Mouse (Mus musculus): ENCODE results near the gene Lgsn. TPM values are rescaled to one million over a fixed set of nuclear protein-coding genes. Genes with fewer than 3 reads are reported as not detected.
A peak's percentile ranks its signal among the peaks of the same experiment; 100 is the strongest.

The Lgsn gene
- total and polyA plus RNA-seq, 3 experiments, result not detected

DNA sequence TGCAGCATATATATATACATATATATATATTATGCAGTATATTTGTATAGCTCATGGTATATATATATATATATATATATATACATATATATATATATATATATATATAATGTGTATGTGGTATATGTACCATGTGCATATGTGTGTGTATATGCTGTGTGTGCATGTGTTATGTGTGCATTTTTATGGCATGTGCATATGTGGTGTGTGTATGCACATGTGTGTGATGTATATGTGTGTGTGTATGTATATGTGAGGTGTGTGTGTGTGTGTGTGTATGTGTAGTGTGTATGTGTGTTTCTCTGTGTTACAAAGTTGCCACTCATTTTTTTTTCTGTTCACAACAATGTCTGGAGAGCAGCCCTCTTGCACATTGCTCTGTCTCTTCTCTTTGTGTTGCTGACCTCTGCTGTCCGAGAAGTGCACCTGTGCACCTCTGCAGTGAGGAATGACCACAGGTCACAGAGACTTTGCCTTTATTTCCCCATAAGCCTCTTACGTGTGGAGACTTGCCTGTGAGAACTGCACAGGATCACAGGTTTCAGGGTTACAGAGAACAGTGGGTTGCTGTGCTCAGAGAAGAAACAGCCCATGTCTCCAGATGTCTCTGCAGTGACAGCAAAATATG is 23.3 kb upstream of the Lgsn start:
- TF ChIP-seq GATA2 (IDR thresholded peaks at IDR 0.05; ENCODE audit: borderline replicate concordance, low read depth, low read length) (no peak), GATA1 (IDR thresholded peaks at IDR 0.05; ENCODE audit: borderline replicate concordance, low read length) (no peak), TAL1 (conservative IDR thresholded peaks at IDR 0.05; ENCODE audit: low read depth, low read length) (no peak), POLR2AphosphoS5 (IDR thresholded peaks at IDR 0.05; ENCODE audit: insufficient replicate concordance, low read depth, low read length) (no peak), CTCF (IDR thresholded peaks at IDR 0.05; ENCODE audit: low read depth, low read length) (no peak)
- Histone ChIP-seq H3K27me3 (ENCODE audit: insufficient read depth, low read length) (no peaks in the 10 kb centered on the region), H3K9me3 (replicated peaks) (no peaks in the 10 kb centered on the region), H3K4me1 (ENCODE audit: insufficient read depth, low read depth, low read length) (no peaks in the 10 kb centered on the region), H3K4me3 (ENCODE audit: low read depth, low read length) (no peak overlapping the region), H3K36me3 (replicated peaks) (no peaks in the 10 kb centered on the region)
- DNase-seq (ENCODE audit: low spot score), result no peak
- no peak for ATAC-seq (ENCODE audit: extremely low read depth, insufficient number of reproducible peaks, low FRiP score, poor library complexity, severe bottlenecking)

DNA sequence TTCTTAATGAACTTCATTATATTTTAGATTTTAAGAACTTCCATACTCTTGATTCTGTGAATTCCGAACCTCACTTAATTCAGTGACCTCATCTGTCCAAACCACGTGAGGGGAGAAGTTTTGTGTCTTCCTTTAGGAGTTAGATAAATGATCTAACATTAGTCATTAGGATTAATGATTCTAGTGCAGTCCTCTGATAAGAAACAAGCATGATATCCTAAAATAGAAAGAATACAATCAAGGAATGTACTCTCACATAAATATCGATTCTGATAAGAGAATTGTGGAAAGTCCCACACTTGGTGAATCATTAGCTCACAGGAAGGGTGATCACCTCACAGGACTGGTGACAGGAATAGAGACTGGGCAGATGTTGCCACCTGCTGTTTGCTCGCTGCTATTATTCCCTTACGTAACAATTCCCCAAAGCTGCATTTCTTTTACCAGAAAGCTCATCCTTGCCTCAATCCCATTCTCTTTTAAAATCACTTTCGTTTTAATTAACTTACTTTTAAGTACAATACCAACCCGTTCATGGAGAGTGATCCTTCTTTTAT is 22.3 kb upstream of the Lgsn start:
- DNase-seq (ENCODE audit: low spot score) (no peak), ATAC-seq (ENCODE audit: extremely low read depth, insufficient number of reproducible peaks, low FRiP score, poor library complexity, severe bottlenecking) (peak; percentile 57; the same call in 1 of the 2 replicates)
- no peak for TF ChIP-seq GATA2 (IDR thresholded peaks at IDR 0.05; ENCODE audit: borderline replicate concordance, low read depth, low read length)
- peak; percentile 13; the same call in 1 of the 2 replicates for TF ChIP-seq CTCF (IDR thresholded peaks at IDR 0.05; ENCODE audit: low read depth, low read length)
- H3K27me3 ChIP-seq (ENCODE audit: insufficient read depth, low read length), result no peaks in the 10 kb centered on the region
- no peaks in the 10 kb centered on the region for H3K4me1 ChIP-seq (ENCODE audit: insufficient read depth, low read depth, low read length)
- H3K36me3 ChIP-seq (replicated peaks), result no peaks in the 10 kb centered on the region
- no peak overlapping the region for H3K4me3 ChIP-seq (ENCODE audit: low read depth, low read length)
- H3K9me3 ChIP-seq (replicated peaks), result no peaks in the 10 kb centered on the region

DNA sequence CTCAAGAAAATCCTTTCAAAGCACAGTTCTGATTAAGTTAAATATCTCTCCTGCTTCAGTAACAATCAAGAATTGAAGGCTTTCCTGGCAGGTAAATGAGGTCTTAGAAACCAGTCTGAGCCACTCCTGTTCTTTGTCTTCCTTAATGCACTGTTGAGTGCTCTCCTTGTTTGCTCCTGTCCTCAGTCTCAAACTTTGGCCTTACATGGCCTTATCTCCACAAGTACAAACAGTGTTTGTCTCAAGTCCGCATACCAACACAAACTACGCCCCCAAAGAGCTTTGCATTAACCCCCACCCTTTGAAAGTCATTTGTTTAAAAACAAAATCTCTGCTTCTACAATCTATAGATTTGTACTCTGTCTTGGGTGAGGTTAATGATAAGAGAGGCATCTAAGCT is 20.0 kb upstream of the Lgsn start:
- no peak for ATAC-seq (ENCODE audit: extremely low read depth, insufficient number of reproducible peaks, low FRiP score, poor library complexity, severe bottlenecking)

DNA sequence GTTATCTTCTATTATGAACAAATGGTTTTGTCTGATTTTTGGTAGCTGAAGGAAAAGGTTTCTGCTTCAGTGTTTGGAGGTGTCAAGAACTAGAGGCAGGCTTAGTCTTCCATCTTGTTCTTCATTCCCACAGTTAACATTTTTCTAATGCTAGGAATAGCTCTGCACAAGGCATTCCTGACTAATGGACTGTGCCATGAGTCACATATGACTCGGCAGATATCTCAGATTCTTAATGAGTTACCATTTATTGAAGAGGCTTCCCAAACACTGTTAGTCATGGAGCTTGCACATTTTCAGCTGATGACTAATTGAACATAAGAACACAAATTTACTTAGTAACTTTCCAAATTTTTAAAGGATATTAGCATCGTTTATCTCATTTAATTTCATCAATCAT is 19.3 kb upstream of the Lgsn start:
- Histone ChIP-seq H3K36me3 (replicated peaks) (no peaks in the 10 kb centered on the region), H3K4me3 (ENCODE audit: low read depth, low read length) (no peak overlapping the region), H3K27me3 (ENCODE audit: insufficient read depth, low read length) (no peaks in the 10 kb centered on the region), H3K4me1 (ENCODE audit: insufficient read depth, low read depth, low read length) (no peaks in the 10 kb centered on the region), H3K9me3 (replicated peaks) (no peaks in the 10 kb centered on the region)
- no peak for ATAC-seq (ENCODE audit: extremely low read depth, insufficient number of reproducible peaks, low FRiP score, poor library complexity, severe bottlenecking)
- no peak for TF ChIP-seq GATA2 (IDR thresholded peaks at IDR 0.05; ENCODE audit: borderline replicate concordance, low read depth, low read length)
- no peak for TF ChIP-seq POLR2AphosphoS5 (IDR thresholded peaks at IDR 0.05; ENCODE audit: insufficient replicate concordance, low read depth, low read length)
- no peak for TF ChIP-seq TAL1 (conservative IDR thresholded peaks at IDR 0.05; ENCODE audit: low read depth, low read length)
- no peak for TF ChIP-seq CTCF (IDR thresholded peaks at IDR 0.05; ENCODE audit: low read depth, low read length)
- TF ChIP-seq GATA1 (IDR thresholded peaks at IDR 0.05; ENCODE audit: borderline replicate concordance, low read length), result no peak
- no peak for DNase-seq (ENCODE audit: low spot score)

More for the DNA sequence above, 20.0 kb upstream of the Lgsn start:
- Histone ChIP-seq H3K4me3 (ENCODE audit: low read depth, low read length) (no peak overlapping the region), H3K36me3 (replicated peaks) (no peaks in the 10 kb centered on the region), H3K9me3 (replicated peaks) (no peaks in the 10 kb centered on the region), H3K4me1 (ENCODE audit: insufficient read depth, low read depth, low read length) (no peaks in the 10 kb centered on the region), H3K27me3 (ENCODE audit: insufficient read depth, low read length) (no peaks in the 10 kb centered on the region)
- TF ChIP-seq TAL1 (conservative IDR thresholded peaks at IDR 0.05; ENCODE audit: low read depth, low read length), result no peak
- TF ChIP-seq POLR2AphosphoS5 (IDR thresholded peaks at IDR 0.05; ENCODE audit: insufficient replicate concordance, low read depth, low read length), result no peak
- no peak for TF ChIP-seq CTCF (IDR thresholded peaks at IDR 0.05; ENCODE audit: low read depth, low read length)
- TF ChIP-seq GATA2 (IDR thresholded peaks at IDR 0.05; ENCODE audit: borderline replicate concordance, low read depth, low read length), result no peak
- no peak for TF ChIP-seq GATA1 (IDR thresholded peaks at IDR 0.05; ENCODE audit: borderline replicate concordance, low read length)
- DNase-seq (ENCODE audit: low spot score), result no peak

DNA sequence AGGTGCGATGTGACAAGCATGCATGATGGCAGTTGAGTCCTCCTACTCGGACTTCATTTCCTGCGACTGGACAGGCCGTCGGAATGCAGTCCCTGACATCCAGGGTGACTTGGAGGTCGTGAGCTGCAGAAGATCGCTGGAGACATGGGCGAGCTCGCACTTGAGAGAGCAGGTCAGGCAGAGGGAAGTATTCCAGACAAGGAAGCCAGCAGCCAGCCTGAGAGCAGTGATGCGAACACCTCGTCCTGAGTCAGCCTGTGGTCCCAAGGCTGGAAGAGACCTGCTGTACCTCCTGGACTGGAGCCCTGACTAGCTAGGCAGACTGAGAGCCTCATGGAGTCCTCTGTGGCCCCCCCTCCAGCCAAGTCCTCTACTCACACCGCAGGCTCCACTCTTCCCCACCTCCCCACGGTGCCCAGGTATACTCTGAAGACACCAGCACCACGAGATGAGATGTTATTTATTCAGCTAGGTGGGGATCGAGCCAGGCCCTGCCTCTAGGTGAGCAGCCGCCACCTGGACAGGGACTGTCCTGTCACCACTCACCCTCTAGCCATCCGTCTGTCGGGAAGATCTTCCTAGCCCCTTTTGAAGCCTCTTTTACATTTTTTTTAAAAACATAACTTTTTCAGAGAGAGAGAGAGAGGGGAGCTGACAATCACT is 11.5 kb upstream of the Lgsn start:
- ATAC-seq (ENCODE audit: extremely low read depth, insufficient number of reproducible peaks, low FRiP score, poor library complexity, severe bottlenecking), result no peak
- H3K4me3 ChIP-seq (ENCODE audit: low read depth, low read length), result no peak overlapping the region
- no peaks in the 10 kb centered on the region for H3K36me3 ChIP-seq (replicated peaks)
- no peaks in the 10 kb centered on the region for H3K4me1 ChIP-seq (ENCODE audit: insufficient read depth, low read depth, low read length)
- H3K9me3 ChIP-seq (replicated peaks), result no peaks in the 10 kb centered on the region
- peaks cover 3% of the 10 kb centered on the region; the same call in 1 of the 2 replicates for H3K27me3 ChIP-seq (ENCODE audit: insufficient read depth, low read length)
- no peak for DNase-seq (ENCODE audit: low spot score)
- TF ChIP-seq POLR2AphosphoS5 (IDR thresholded peaks at IDR 0.05; ENCODE audit: insufficient replicate concordance, low read depth, low read length), result no peak

DNA sequence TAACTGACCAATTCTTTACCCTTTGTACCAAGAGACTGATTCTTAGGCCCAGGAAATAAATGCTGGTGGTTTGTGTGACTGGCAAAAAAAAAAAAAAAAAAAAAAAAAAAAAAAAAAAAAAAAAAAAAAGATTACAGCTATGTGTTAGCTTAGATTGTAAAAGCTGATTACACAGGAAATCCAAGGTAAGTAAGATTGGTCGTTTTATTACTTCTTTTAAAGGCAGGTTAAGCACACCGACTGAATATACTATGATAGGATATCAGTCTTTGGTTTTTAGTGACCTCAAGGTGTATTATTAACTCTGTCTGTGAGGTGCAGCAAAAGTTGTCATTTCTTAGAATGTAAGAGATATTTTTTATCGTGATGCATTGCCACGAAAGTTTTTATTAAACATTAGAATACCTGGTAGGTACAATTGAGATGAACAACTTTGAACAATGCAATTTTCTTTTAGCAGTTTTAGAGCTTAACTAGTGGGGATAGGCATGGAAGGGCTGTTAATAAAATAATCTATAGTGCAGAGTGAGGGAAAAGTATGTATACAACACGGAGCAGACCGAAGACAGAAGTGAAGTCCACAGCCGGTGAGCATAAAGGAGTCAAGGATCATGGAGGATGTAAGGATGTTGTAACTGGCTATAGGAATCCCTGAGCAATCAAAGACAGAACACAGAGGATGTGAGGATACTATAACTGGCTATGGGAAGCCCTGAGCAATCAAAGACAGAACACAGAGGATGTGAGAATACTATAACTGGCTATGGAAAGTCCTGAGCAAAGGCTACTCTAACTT is 10.7 kb upstream of the Lgsn start:
- no peaks in the 10 kb centered on the region for H3K9me3 ChIP-seq (replicated peaks)
- no peaks in the 10 kb centered on the region for H3K36me3 ChIP-seq (replicated peaks)
- no peak overlapping the region for H3K4me3 ChIP-seq (ENCODE audit: low read depth, low read length)
- TF ChIP-seq GATA2 (IDR thresholded peaks at IDR 0.05; ENCODE audit: borderline replicate concordance, low read depth, low read length), result no peak
- no peak for TF ChIP-seq TAL1 (conservative IDR thresholded peaks at IDR 0.05; ENCODE audit: low read depth, low read length)
- no peak for TF ChIP-seq POLR2AphosphoS5 (IDR thresholded peaks at IDR 0.05; ENCODE audit: insufficient replicate concordance, low read depth, low read length)
- no peak for TF ChIP-seq GATA1 (IDR thresholded peaks at IDR 0.05; ENCODE audit: borderline replicate concordance, low read length)
- TF ChIP-seq CTCF (IDR thresholded peaks at IDR 0.05; ENCODE audit: low read depth, low read length), result no peak
- DNase-seq (ENCODE audit: low spot score) (no peak), ATAC-seq (ENCODE audit: extremely low read depth, insufficient number of reproducible peaks, low FRiP score, poor library complexity, severe bottlenecking) (no peak)
- no peaks in the 10 kb centered on the region for H3K4me1 ChIP-seq (ENCODE audit: insufficient read depth, low read depth, low read length)
- peaks cover 3% of the 10 kb centered on the region; the same call in 1 of the 2 replicates for H3K27me3 ChIP-seq (ENCODE audit: insufficient read depth, low read length)

All from G1E (cell line).